Mouse (Mus musculus): ENCODE measurements at regions not wholly inside any gene's neighbourhood (a gene's known extent, or its start where the extent isn't known, plus 50 kb on each side); places are given as distances from the start of the nearest gene placed in this dataset.

GRCm38 (mm10) chr5:53329591-53329990 lies 62.7 kb downstream of the Smim20 start:
- no peak for DNase-seq

- DNase-seq, result no peak
Observed at GRCm38 (mm10) chr5:53336704-53337103, 69.8 kb downstream of the Smim20 start.

GRCm38 (mm10) chr5:53337816-53338215 lies 70.9 kb downstream of the Smim20 start:
- no peak for DNase-seq

- no peak for DNase-seq
Observed at GRCm38 (mm10) chr5:53345164-53345563, 78.3 kb downstream of the Smim20 start.

GRCm38 (mm10) chr5:53346028-53346427 lies 79.1 kb downstream of the Smim20 start:
- peak; percentile 59 to 74 for DNase-seq

GRCm38 (mm10) chr5:53346756-53347155 lies 79.9 kb downstream of the Smim20 start:
- DNase-seq, result peak; percentile 17 to 47

GRCm38 (mm10) chr5:53352852-53353251 lies 86.0 kb downstream of the Smim20 start:
- DNase-seq, result no peak

GRCm38 (mm10) chr5:53354296-53354695 lies 87.4 kb downstream of the Smim20 start:
- DNase-seq, result no peak

GRCm38 (mm10) chr5:53355069-53355468 lies 88.2 kb downstream of the Smim20 start:
- DNase-seq, result peak; percentile 79 to 84

- DNase-seq, result no peak
Observed at GRCm38 (mm10) chr5:53357086-53357608, 90.3 kb downstream of the Smim20 start.

- DNase-seq, result no peak
Observed at GRCm38 (mm10) chr5:53358181-53358580, 91.3 kb downstream of the Smim20 start.

GRCm38 (mm10) chr5:53359887-53360286 lies 93.0 kb downstream of the Smim20 start:
- no peak for DNase-seq

GRCm38 (mm10) chr5:53361295-53361694 lies 94.4 kb downstream of the Smim20 start:
- no peak for DNase-seq

GRCm38 (mm10) chr5:53363898-53364297 lies 97.0 kb downstream of the Smim20 start:
- DNase-seq, result no peak

GRCm38 (mm10) chr5:53366882-53367561 lies 98.9 kb upstream of the Rbpj start:
- DNase-seq, result no peak

- no peak for DNase-seq
Observed at GRCm38 (mm10) chr5:53370272-53370671, 95.7 kb upstream of the Rbpj start.

GRCm38 (mm10) chr5:53371638-53372037 lies 94.3 kb upstream of the Rbpj start:
- DNase-seq, result no peak

GRCm38 (mm10) chr5:53373315-53373714 lies 92.6 kb upstream of the Rbpj start:
- no peak for DNase-seq

GRCm38 (mm10) chr5:53376856-53377255 lies 89.1 kb upstream of the Rbpj start:
- DNase-seq, result peak; percentile 17 to 39

- DNase-seq, result no peak
Observed at GRCm38 (mm10) chr5:53377698-53378097, 88.3 kb upstream of the Rbpj start.

- DNase-seq, result no peak
Observed at GRCm38 (mm10) chr5:53378106-53378505, 87.8 kb upstream of the Rbpj start.

GRCm38 (mm10) chr5:53378599-53378998 lies 87.4 kb upstream of the Rbpj start:
- peak in 1 of 2 experiments; percentile 27 for DNase-seq

GRCm38 (mm10) chr5:53379612-53380011 lies 86.3 kb upstream of the Rbpj start:
- peak; percentile 19 to 43 for DNase-seq

GRCm38 (mm10) chr5:53380203-53380602 lies 85.7 kb upstream of the Rbpj start:
- no peak for DNase-seq
